Mouse (Mus musculus): Measurements from ENCODE around the gene Arpc2. TPM values are rescaled to one million over a fixed set of nuclear protein-coding genes. Genes with fewer than 3 reads are reported as not detected.

The Arpc2 gene
- polyA plus RNA-seq, 1 experiment from 2014 or later: 322 TPM

- H3K4me2 ChIP-seq (ENCODE audit: low read length): peak within 1 kb of the TSS; percentile 66
- no peak within 1 kb of the TSS for H3K27ac ChIP-seq (replicated peaks; ENCODE audit: low read depth, low read length)
- no peak within 1 kb of the TSS for H3K9ac ChIP-seq (replicated peaks; ENCODE audit: low read length)
- WGBS: 92% methylated on average over 2 of the region's 2 CpGs
- DNase-seq: no peak
- no peak for ATAC-seq (ENCODE audit: low FRiP score, low TSS enrichment)
- peaks cover 6% of the 10 kb centered on the region; the same call in 1 of the 2 replicates for H3K4me1 ChIP-seq (ENCODE audit: control insufficient read depth, insufficient read depth, low read length)
- H3K4me3 ChIP-seq (replicated peaks; ENCODE audit: low read depth, low read length): no peak within 1 kb of the TSS; the same call in 1 of the 2 replicates
- H3K27me3 ChIP-seq (ENCODE audit: control insufficient read depth, insufficient read depth, low read length): peaks cover 15% of the 10 kb centered on the region
- no peaks in the 10 kb centered on the region for H3K9me3 ChIP-seq (ENCODE audit: control insufficient read depth, low read length)
- no peaks in the 10 kb centered on the region for H3K36me3 ChIP-seq (ENCODE audit: control insufficient read depth, insufficient read depth, low read length)
Measured at GRCm38 (mm10) chr1:74305522-74305921, 69.6 kb downstream of the Arpc2 start, which contains the start of gene Tmbim1. Gene Tmbim1 (minus strand): TSS chr1:74305622.

GRCm38 (mm10) chr1:74307146-74307545, 71.3 kb downstream of the Arpc2 start:
- H3K27ac ChIP-seq (replicated peaks; ENCODE audit: low read depth, low read length): no peak overlapping the region
- H3K9me3 ChIP-seq (ENCODE audit: control insufficient read depth, low read length): no peaks in the 10 kb centered on the region
- peaks cover 15% of the 10 kb centered on the region for H3K27me3 ChIP-seq (ENCODE audit: control insufficient read depth, insufficient read depth, low read length)
- H3K4me3 ChIP-seq (replicated peaks; ENCODE audit: low read depth, low read length): no peak overlapping the region
- peaks cover 6% of the 10 kb centered on the region; the same call in 1 of the 2 replicates for H3K4me1 ChIP-seq (ENCODE audit: control insufficient read depth, insufficient read depth, low read length)
- no peaks in the 10 kb centered on the region for H3K36me3 ChIP-seq (ENCODE audit: control insufficient read depth, insufficient read depth, low read length)
- 100% methylated on average over 1 of the region's 1 CpGs for WGBS
- no peak for DNase-seq
- H3K4me2 ChIP-seq (ENCODE audit: low read length): no peak overlapping the region
- H3K9ac ChIP-seq (replicated peaks; ENCODE audit: low read length): no peak overlapping the region
- ATAC-seq (ENCODE audit: low FRiP score, low TSS enrichment): no peak

GRCm38 (mm10) chr1:74308001-74308964, 72.4 kb downstream of the Arpc2 start:
- H3K27me3 ChIP-seq (ENCODE audit: control insufficient read depth, insufficient read depth, low read length): peaks cover 15% of the 10 kb centered on the region
- no peaks in the 10 kb centered on the region for H3K36me3 ChIP-seq (ENCODE audit: control insufficient read depth, insufficient read depth, low read length)
- no peak overlapping the region for H3K4me3 ChIP-seq (replicated peaks; ENCODE audit: low read depth, low read length)
- H3K27ac ChIP-seq (replicated peaks; ENCODE audit: low read depth, low read length): no peak overlapping the region
- WGBS: 82% methylated on average over 10 of the region's 10 CpGs
- no peaks in the 10 kb centered on the region for H3K9me3 ChIP-seq (ENCODE audit: control insufficient read depth, low read length)
- DNase-seq (no peak), ATAC-seq (ENCODE audit: low FRiP score, low TSS enrichment) (no peak)
- H3K4me2 ChIP-seq (ENCODE audit: low read length): no peak overlapping the region
- H3K9ac ChIP-seq (replicated peaks; ENCODE audit: low read length): no peak overlapping the region
- H3K4me1 ChIP-seq (ENCODE audit: control insufficient read depth, insufficient read depth, low read length): peaks cover 6% of the 10 kb centered on the region; the same call in 1 of the 2 replicates

GRCm38 (mm10) chr1:74309767-74310166, 73.9 kb downstream of the Arpc2 start:
- DNase-seq (no peak), ATAC-seq (ENCODE audit: low FRiP score, low TSS enrichment) (no peak)
- H3K4me2 ChIP-seq (ENCODE audit: low read length): no peak overlapping the region
- no peaks in the 10 kb centered on the region for H3K4me1 ChIP-seq (ENCODE audit: control insufficient read depth, insufficient read depth, low read length)
- no peak overlapping the region for H3K4me3 ChIP-seq (replicated peaks; ENCODE audit: low read depth, low read length)
- H3K9ac ChIP-seq (replicated peaks; ENCODE audit: low read length): no peak overlapping the region
- peaks cover 3% of the 10 kb centered on the region; the same call in 1 of the 2 replicates for H3K27me3 ChIP-seq (ENCODE audit: control insufficient read depth, insufficient read depth, low read length)
- 63% methylated on average over 3 of the region's 3 CpGs for WGBS
- H3K27ac ChIP-seq (replicated peaks; ENCODE audit: low read depth, low read length): no peak overlapping the region
- no peaks in the 10 kb centered on the region for H3K36me3 ChIP-seq (ENCODE audit: control insufficient read depth, insufficient read depth, low read length)
- no peaks in the 10 kb centered on the region for H3K9me3 ChIP-seq (ENCODE audit: control insufficient read depth, low read length)

- no peaks in the 10 kb centered on the region for H3K27me3 ChIP-seq (ENCODE audit: control insufficient read depth, insufficient read depth, low read length)
- DNase-seq (peak; percentile 92), ATAC-seq (ENCODE audit: low FRiP score, low TSS enrichment) (no peak)
- no peaks in the 10 kb centered on the region for H3K4me1 ChIP-seq (ENCODE audit: control insufficient read depth, insufficient read depth, low read length)
- H3K4me2 ChIP-seq (ENCODE audit: low read length): no peak overlapping the region
- H3K9ac ChIP-seq (replicated peaks; ENCODE audit: low read length): no peak overlapping the region
- no peaks in the 10 kb centered on the region for H3K36me3 ChIP-seq (ENCODE audit: control insufficient read depth, insufficient read depth, low read length)
- H3K9me3 ChIP-seq (ENCODE audit: control insufficient read depth, low read length): no peaks in the 10 kb centered on the region
- H3K4me3 ChIP-seq (replicated peaks; ENCODE audit: low read depth, low read length): no peak overlapping the region
- H3K27ac ChIP-seq (replicated peaks; ENCODE audit: low read depth, low read length): no peak overlapping the region
- WGBS: 4% methylated on average over 3 of the region's 3 CpGs
Measured at GRCm38 (mm10) chr1:74313049-74313692, 77.3 kb downstream of the Arpc2 start.

GRCm38 (mm10) chr1:74314796-74315195, 78.9 kb downstream of the Arpc2 start:
- H3K9me3 ChIP-seq (ENCODE audit: control insufficient read depth, low read length): no peaks in the 10 kb centered on the region
- no peak overlapping the region for H3K4me2 ChIP-seq (ENCODE audit: low read length)
- H3K27ac ChIP-seq (replicated peaks; ENCODE audit: low read depth, low read length): no peak overlapping the region
- H3K27me3 ChIP-seq (ENCODE audit: control insufficient read depth, insufficient read depth, low read length): no peaks in the 10 kb centered on the region
- H3K9ac ChIP-seq (replicated peaks; ENCODE audit: low read length): no peak overlapping the region
- DNase-seq: no peak
- no peaks in the 10 kb centered on the region for H3K36me3 ChIP-seq (ENCODE audit: control insufficient read depth, insufficient read depth, low read length)
- no peaks in the 10 kb centered on the region for H3K4me1 ChIP-seq (ENCODE audit: control insufficient read depth, insufficient read depth, low read length)
- H3K4me3 ChIP-seq (replicated peaks; ENCODE audit: low read depth, low read length): no peak overlapping the region
- ATAC-seq (ENCODE audit: low FRiP score, low TSS enrichment): no peak
- WGBS: 90% methylated on average over 3 of the region's 3 CpGs

GRCm38 (mm10) chr1:74316114-74316827, 80.4 kb downstream of the Arpc2 start:
- WGBS: 88% methylated on average over 4 of the region's 4 CpGs
- no peak for DNase-seq
- Histone ChIP-seq H3K36me3 (ENCODE audit: control insufficient read depth, insufficient read depth, low read length) (no peaks in the 10 kb centered on the region), H3K4me2 (ENCODE audit: low read length) (no peak overlapping the region), H3K4me3 (replicated peaks; ENCODE audit: low read depth, low read length) (no peak overlapping the region), H3K27ac (replicated peaks; ENCODE audit: low read depth, low read length) (no peak overlapping the region), H3K9ac (replicated peaks; ENCODE audit: low read length) (no peak overlapping the region), H3K4me1 (ENCODE audit: control insufficient read depth, insufficient read depth, low read length) (no peaks in the 10 kb centered on the region), H3K9me3 (ENCODE audit: control insufficient read depth, low read length) (no peaks in the 10 kb centered on the region), H3K27me3 (ENCODE audit: control insufficient read depth, insufficient read depth, low read length) (no peaks in the 10 kb centered on the region)
- ATAC-seq (ENCODE audit: low FRiP score, low TSS enrichment): no peak

Measured in midbrain, embryonic 14.5 days (tissue).